Mouse (Mus musculus): ENCODE results near the gene AI182371. TPM values are rescaled to one million over a fixed set of nuclear protein-coding genes. Genes with fewer than 3 reads are reported as not detected.

The AI182371 gene
- total and polyA plus RNA-seq, 2 experiments from 2014 or later, result 0.19 to 0.93 TPM

GRCm38 (mm10) chr2:35109141-35109923, 8.0 kb upstream of the AI182371 start, which contains the start of gene Cntrl:
TSS of gene Cntrl (plus strand) at chr2:35109492.
- Histone ChIP-seq H3K9me3 (ENCODE audit: low read length) (no peaks in the 10 kb centered on the region), H3K9ac (replicated peaks; ENCODE audit: low read length, poor library complexity, severe bottlenecking) (peak within 1 kb of the TSS; percentile 91), H3K36me3 (ENCODE audit: insufficient read depth, low read length) (no peaks in the 10 kb centered on the region), H3K27ac (ENCODE audit: low read depth, low read length) (peak within 1 kb of the TSS; percentile 69), H3K4me3 (ENCODE audit: low read depth, low read length) (peak within 1 kb of the TSS; percentile 69), H3K4me1 (ENCODE audit: insufficient read depth, low read length) (peaks cover 5% of the 10 kb centered on the region; the same call in 1 of the 2 replicates), H3K4me2 (ENCODE audit: low read depth, low read length, poor library complexity, severe bottlenecking) (peak within 1 kb of the TSS; percentile 72), H3K27me3 (ENCODE audit: insufficient read depth, low read length) (no peaks in the 10 kb centered on the region)
- peak; percentile 92 for DNase-seq (ENCODE audit: low spot score)
- TF ChIP-seq CTCF (IDR thresholded peaks at IDR 0.05), result no peak; the same call in 1 of the 2 replicates
- ATAC-seq (ENCODE audit: low FRiP score), result peak; percentile 94
- WGBS, result 1% methylated on average over 58 of the region's 62 CpGs

DNA sequence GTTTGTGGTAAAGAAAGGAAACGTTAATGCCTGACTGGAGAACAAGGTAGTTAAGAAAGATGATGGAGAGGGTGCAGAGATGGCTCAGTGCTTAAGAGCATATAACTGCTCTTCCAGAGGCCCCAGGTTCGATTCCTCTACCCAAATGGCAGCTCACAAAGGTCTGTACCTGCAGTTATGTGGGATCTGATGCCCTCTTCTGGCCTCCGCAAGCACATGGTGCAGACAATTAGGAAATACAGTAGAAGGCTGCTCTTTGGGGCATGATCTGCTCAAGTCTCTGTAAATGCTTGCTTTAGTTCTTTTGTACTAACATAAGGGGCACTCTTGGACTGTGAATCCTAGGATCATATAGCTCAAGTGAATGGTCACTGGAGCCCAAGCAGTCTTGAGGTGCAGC, 7.4 kb upstream of the AI182371 start:
- 33% methylated on average over 3 of the region's 3 CpGs for WGBS
- Histone ChIP-seq H3K4me3 (ENCODE audit: low read depth, low read length) (peak overlapping the region; percentile 69), H3K36me3 (ENCODE audit: insufficient read depth, low read length) (no peaks in the 10 kb centered on the region), H3K9me3 (ENCODE audit: low read length) (no peaks in the 10 kb centered on the region), H3K27me3 (ENCODE audit: insufficient read depth, low read length) (no peaks in the 10 kb centered on the region), H3K4me2 (ENCODE audit: low read depth, low read length, poor library complexity, severe bottlenecking) (peak overlapping the region; percentile 72), H3K9ac (replicated peaks; ENCODE audit: low read length, poor library complexity, severe bottlenecking) (peak overlapping the region; percentile 91), H3K27ac (ENCODE audit: low read depth, low read length) (peak overlapping the region; percentile 69), H3K4me1 (ENCODE audit: insufficient read depth, low read length) (peaks cover 5% of the 10 kb centered on the region; the same call in 1 of the 2 replicates)
- peak; percentile 74 for DNase-seq (ENCODE audit: low spot score)
- ATAC-seq (ENCODE audit: low FRiP score), result peak; percentile 63
- TF ChIP-seq CTCF (IDR thresholded peaks at IDR 0.05), result peak; percentile 84

DNA sequence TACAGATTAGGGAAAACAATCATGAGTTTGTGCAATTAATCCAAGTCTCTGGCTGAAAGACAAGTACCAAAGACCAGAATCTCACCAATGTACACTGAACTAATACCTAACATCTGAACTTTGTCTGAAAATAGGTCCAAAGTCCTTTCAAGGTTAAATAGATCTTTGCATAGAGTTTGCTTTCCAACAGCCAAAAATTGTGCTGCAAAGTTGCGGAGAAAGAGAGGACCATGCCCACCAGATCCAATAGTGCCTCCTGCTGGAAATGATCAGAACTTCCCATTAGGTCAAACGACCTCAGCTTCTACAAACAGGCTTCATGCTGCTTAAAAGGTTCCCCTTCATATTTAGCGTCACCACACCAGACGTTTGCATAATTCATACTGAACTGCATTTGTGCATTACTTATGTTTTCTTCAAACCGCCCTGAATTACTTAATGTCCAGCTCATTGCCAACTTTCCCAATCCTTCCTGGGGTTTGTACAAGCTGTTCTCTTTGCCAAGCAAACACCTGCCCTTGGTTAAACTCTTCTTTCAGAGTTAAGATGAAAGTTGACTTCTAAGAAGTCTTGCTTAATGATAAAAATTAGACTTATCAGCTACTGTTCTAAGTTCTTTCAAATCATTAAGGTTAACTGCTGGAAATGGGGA, 6.8 kb upstream of the AI182371 start:
- H3K9ac ChIP-seq (replicated peaks; ENCODE audit: low read length, poor library complexity, severe bottlenecking), result no peak overlapping the region
- H3K9me3 ChIP-seq (ENCODE audit: low read length), result no peaks in the 10 kb centered on the region
- no peak overlapping the region for H3K4me2 ChIP-seq (ENCODE audit: low read depth, low read length, poor library complexity, severe bottlenecking)
- DNase-seq (ENCODE audit: low spot score), result peak; percentile 63
- H3K27me3 ChIP-seq (ENCODE audit: insufficient read depth, low read length), result no peaks in the 10 kb centered on the region
- 49% methylated on average over 5 of the region's 5 CpGs for WGBS
- H3K36me3 ChIP-seq (ENCODE audit: insufficient read depth, low read length), result no peaks in the 10 kb centered on the region
- ATAC-seq (ENCODE audit: low FRiP score), result no peak
- peak; percentile 78 for TF ChIP-seq CTCF (IDR thresholded peaks at IDR 0.05)
- no peak overlapping the region for H3K4me3 ChIP-seq (ENCODE audit: low read depth, low read length)
- no peak overlapping the region for H3K27ac ChIP-seq (ENCODE audit: low read depth, low read length)
- H3K4me1 ChIP-seq (ENCODE audit: insufficient read depth, low read length), result peaks cover 5% of the 10 kb centered on the region; the same call in 1 of the 2 replicates

DNA sequence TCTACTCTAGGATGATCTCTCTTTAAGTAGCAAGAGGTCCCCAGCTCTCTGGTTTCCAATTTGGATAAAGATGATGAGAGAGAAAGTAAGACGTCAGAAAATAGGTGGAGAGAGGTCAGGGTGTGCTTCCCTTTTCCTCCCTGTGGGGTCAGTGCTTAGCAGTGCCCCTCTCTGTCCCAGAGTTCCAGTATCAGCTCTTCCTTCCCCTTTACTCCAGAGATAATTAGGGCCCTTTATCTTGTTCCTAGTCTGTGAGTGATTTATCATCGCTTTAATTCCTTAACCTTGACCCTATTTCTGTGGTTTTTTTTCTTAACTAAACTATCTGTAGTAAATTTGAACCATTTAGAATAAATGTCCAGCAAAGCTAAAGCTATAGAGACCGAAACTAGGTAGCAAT, 3.5 kb upstream of the AI182371 start:
- Histone ChIP-seq H3K27ac (ENCODE audit: low read depth, low read length) (no peak overlapping the region), H3K9ac (replicated peaks; ENCODE audit: low read length, poor library complexity, severe bottlenecking) (no peak overlapping the region), H3K4me2 (ENCODE audit: low read depth, low read length, poor library complexity, severe bottlenecking) (no peak overlapping the region), H3K9me3 (ENCODE audit: low read length) (no peaks in the 10 kb centered on the region), H3K4me3 (ENCODE audit: low read depth, low read length) (no peak overlapping the region), H3K36me3 (ENCODE audit: insufficient read depth, low read length) (no peaks in the 10 kb centered on the region), H3K27me3 (ENCODE audit: insufficient read depth, low read length) (no peaks in the 10 kb centered on the region), H3K4me1 (ENCODE audit: insufficient read depth, low read length) (no peaks in the 10 kb centered on the region)
- DNase-seq (ENCODE audit: low spot score) (no peak), ATAC-seq (ENCODE audit: low FRiP score) (no peak)
- no peak for TF ChIP-seq CTCF (IDR thresholded peaks at IDR 0.05)
- WGBS, result 66% methylated on average over 3 of the region's 3 CpGs

- Histone ChIP-seq H3K4me3 (ENCODE audit: low read depth, low read length) (no peak overlapping the region), H3K27ac (ENCODE audit: low read depth, low read length) (no peak overlapping the region), H3K27me3 (ENCODE audit: insufficient read depth, low read length) (no peaks in the 10 kb centered on the region), H3K4me2 (ENCODE audit: low read depth, low read length, poor library complexity, severe bottlenecking) (no peak overlapping the region), H3K4me1 (ENCODE audit: insufficient read depth, low read length) (no peaks in the 10 kb centered on the region), H3K9ac (replicated peaks; ENCODE audit: low read length, poor library complexity, severe bottlenecking) (no peak overlapping the region), H3K9me3 (ENCODE audit: low read length) (no peaks in the 10 kb centered on the region), H3K36me3 (ENCODE audit: insufficient read depth, low read length) (no peaks in the 10 kb centered on the region)
- TF ChIP-seq CTCF (IDR thresholded peaks at IDR 0.05), result no peak
- 79% methylated on average over 5 of the region's 5 CpGs for WGBS
- DNase-seq (ENCODE audit: low spot score), result no peak
- ATAC-seq (ENCODE audit: low FRiP score), result no peak
Measured at GRCm38 (mm10) chr2:35103558-35103957, 2.2 kb upstream of the AI182371 start.

DNA sequence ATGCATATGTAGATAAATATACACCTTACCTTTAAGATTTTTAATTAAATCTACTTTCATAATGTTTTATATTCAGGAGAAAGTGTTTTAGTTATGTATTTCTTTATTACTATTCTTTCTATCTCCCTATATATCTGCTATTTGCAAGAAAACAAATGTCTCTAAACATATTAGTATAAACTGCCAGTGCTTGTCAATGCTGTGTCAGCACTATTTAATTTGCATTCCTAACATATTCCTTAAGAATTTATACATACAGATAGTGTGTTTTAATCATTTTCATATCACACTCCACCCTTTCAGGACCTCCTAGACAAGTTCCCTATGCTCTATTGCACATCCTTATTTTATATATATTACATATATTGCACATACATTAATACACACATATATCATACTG, 1.4 kb upstream of the AI182371 start:
- Histone ChIP-seq H3K4me3 (ENCODE audit: low read depth, low read length) (no peak overlapping the region), H3K27me3 (ENCODE audit: insufficient read depth, low read length) (no peaks in the 10 kb centered on the region), H3K36me3 (ENCODE audit: insufficient read depth, low read length) (no peaks in the 10 kb centered on the region), H3K9me3 (ENCODE audit: low read length) (no peaks in the 10 kb centered on the region), H3K4me1 (ENCODE audit: insufficient read depth, low read length) (no peaks in the 10 kb centered on the region), H3K27ac (ENCODE audit: low read depth, low read length) (no peak overlapping the region), H3K4me2 (ENCODE audit: low read depth, low read length, poor library complexity, severe bottlenecking) (no peak overlapping the region), H3K9ac (replicated peaks; ENCODE audit: low read length, poor library complexity, severe bottlenecking) (no peak overlapping the region)
- TF ChIP-seq CTCF (IDR thresholded peaks at IDR 0.05), result no peak
- DNase-seq (ENCODE audit: low spot score), result no peak
- no peak for ATAC-seq (ENCODE audit: low FRiP score)

Data from midbrain, postnatal 0 days (tissue).